Mouse (Mus musculus) C2C12 (cell line): Measurements from ENCODE around the gene Tulp4.
"Not testable (repeated sequence)": the region's sequence is repeated elsewhere in the genome, so short reads cannot be mapped to it uniquely, and the experiment has no call there.

Experiments
- CEBPB ChIP-seq: IDR thresholded peaks from one replicate; pipeline ENCODE4 v1.6.1; 2011; ENCODE audit warnings: low read depth, mild to moderate bottlenecking, control low read depth, moderate library complexity
- USF1 ChIP-seq: IDR thresholded peaks from one replicate; pipeline ENCODE4 v1.6.1; 2011; ENCODE audit warnings: low read depth, mild to moderate bottlenecking, control low read depth, moderate library complexity

DNA sequence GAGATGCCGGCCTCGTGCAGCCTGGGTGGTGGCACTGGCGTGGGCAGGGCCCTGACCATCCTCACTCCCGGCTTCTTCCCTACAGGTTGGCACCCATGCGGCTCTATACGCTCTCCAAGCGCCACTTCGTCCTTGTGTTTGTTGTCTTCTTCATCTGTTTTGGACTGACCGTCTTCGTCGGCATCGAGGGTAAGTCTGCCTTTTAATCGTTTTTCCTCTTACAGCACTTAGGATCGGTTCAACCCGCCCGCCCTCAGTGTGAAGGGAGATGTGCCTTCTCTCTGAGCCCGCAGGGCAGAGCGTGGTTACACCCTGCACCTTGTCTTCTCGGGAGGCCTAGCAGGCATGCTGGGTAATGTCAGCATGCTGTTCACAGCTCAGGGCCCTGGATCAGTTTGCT is 174.3 kb downstream of the Tulp4 start:
- not testable (repeated sequence) for TF ChIP-seq USF1, CEBPB
